Mouse (Mus musculus): Measurements from ENCODE around the gene Tnf.

Tnf gene

DNA sequence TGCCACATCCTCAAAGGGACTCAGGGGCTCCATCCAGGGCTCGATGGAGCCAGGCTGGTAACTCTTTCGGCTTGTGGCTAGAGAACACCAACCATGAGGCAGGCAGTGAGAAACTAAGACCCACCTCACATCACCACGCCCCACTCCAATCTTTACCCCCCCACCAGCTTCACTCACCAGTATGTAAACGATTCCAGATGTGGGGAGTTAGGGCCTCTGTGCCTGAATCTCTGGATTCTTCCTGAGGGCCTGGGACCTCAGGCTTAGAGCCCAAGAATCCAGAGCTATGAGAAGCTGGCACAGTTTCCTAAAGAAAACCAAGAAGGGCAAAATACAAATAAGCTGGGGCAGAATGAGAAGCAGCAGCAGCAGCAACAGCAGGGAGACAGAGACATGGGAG, 47.9 kb downstream of the Tnf start:
- no peak for DNase-seq (ENCODE audit: low spot score)

DNA sequence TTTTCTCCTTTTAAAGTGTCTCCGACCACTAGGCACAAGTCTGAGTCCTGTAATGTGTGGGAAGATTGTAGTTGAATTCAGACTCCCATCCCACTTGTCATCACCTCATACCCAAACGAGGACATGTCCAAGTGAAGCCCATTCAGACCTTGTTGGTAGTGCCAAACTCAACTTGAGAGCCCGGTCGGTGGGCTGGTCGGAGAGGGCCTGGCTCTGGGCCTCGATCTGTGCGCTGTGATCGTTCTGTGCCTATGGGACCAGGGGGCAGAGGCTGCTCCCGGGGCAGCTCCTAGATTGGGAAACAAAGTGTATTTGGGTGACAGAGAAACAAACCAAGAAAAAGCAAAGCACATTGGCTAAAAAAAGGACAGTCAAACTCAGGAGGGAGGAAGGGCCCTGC, 48.7 kb downstream of the Tnf start:
- DNase-seq (ENCODE audit: low spot score), result no peak

DNA sequence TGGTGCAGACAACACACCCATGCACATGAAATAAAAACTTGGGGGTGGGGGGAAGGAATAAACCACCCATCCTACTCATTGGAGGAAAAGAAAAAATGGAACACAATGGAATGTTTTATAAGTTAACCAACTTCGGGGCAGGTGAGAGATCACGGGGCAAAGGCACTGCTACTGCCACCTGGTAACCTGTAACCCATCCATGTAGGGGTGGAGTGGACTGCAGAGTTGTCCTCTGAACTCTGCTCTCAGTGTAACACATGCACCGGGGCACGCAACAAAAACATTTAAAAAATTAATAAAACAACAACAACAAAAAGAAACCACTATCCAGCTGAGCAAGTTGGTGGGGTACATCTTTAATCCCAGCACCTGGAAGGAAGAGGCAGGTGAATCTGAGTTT, 49.7 kb downstream of the Tnf start:
- DNase-seq (ENCODE audit: low spot score), result no peak
